Mouse (Mus musculus) lung, postnatal 0 days (tissue): ENCODE results near the gene Actrt3.

Experiments used
- CTCF ChIP-seq: IDR thresholded peaks from 2 replicates; pipeline ENCODE4 v1.5.1; 2016; ENCODE audit warnings: antibody characterized with exemption, mild to moderate bottlenecking
- EP300 ChIP-seq: IDR thresholded peaks from 2 replicates; pipeline ENCODE4 v1.6.1; 2016; ENCODE audit warnings: antibody characterized with exemption, mild to moderate bottlenecking, control low read depth

DNA sequence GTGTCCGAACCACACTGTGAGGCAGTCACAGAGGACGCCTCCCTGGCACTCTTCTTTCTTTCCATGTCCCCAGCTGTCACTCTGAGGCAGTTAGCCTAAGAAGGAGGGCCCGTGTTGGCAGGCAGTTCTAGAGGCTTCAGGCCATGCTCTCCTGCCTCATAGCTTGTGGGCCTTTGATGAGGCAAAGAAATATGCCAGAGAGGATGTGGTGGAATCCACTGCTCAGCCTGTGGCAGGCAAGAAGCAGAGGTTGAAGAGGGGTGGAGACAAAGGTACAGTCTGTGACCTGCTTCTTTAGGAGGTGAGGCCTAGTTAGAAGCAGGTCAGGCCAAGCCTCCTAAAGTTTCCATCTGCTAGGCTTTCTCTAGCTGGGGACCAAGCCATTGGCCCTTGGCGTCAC lies 11.2 kb upstream of the Actrt3 start:
- TF ChIP-seq CTCF (no peak), EP300 (no peak)
